16 mouse cellular contexts compared by ENCODE assay signal in genomic region chr3:68758609-68759008, GRCm38 (mm10).
DNase-seq lines count a peak whose midpoint lies in the region; ATAC-seq and TF ChIP-seq lines count a peak whose summit lies in the region.
"Had no signal": no experiment of that assay in that cellular context is flagged by ENCODE, and none has a peak within 500 bp of the region (broad histone marks: within the 10 kb centered on the region; RNA-seq: fewer than 3 reads in every experiment).

No protein-coding gene starts in this region.

- H3K4me3 ChIP-seq in forebrain, postnatal 0 days (ENCODE audit: low read depth, low read length) = no peak overlapping the region
- H3K4me3 ChIP-seq in forebrain, embryonic 16.5 days (replicated peaks; ENCODE audit: low read length) = no peak overlapping the region
- no peak overlapping the region for H3K4me3 ChIP-seq in intestine, embryonic 14.5 days (ENCODE audit: low read depth, low read length)
- H3K4me3 ChIP-seq in intestine, embryonic 16.5 days (ENCODE audit: low read length) = no peak overlapping the region
- no peak overlapping the region for H3K4me3 ChIP-seq in lung, adult 2 months (replicated peaks; ENCODE audit: extremely low read depth, low read depth, low read length)
- H3K4me3 ChIP-seq: embryonic facial prominence, embryonic 13.5 days; liver, embryonic 12.5 days; lung, embryonic 15.5 days; midbrain, embryonic 15.5 days had no signal

- DNase-seq in forebrain, postnatal 0 days = no peak
- DNase-seq in intestine, embryonic 14.5 days (ENCODE audit: low spot score) = peak; percentile 10
- DNase-seq in lung, postnatal 25 days (ENCODE audit: low spot score) = peak; percentile 11
- no peak for DNase-seq in lung, adult 2 months
- DNase-seq in naive thymus-derived CD4-positive, alpha-beta T cell, adult 2 months (ENCODE audit: low read depth) = peak; percentile 63
- DNase-seq in spleen, postnatal 4 days (ENCODE audit: low spot score in 2 of 2) = no peak
- DNase-seq: cerebellum, adult 8-10 months; gastrocnemius, postnatal 14 days; thymus, adult 18-20 months had no signal

- H3K36me3 ChIP-seq in forebrain, postnatal 0 days (ENCODE audit: insufficient read depth) = no peaks in the 10 kb centered on the region
- no peaks in the 10 kb centered on the region for H3K36me3 ChIP-seq in forebrain, embryonic 16.5 days (ENCODE audit: control insufficient read depth, insufficient read depth)
- no peaks in the 10 kb centered on the region for H3K36me3 ChIP-seq in intestine, embryonic 14.5 days (ENCODE audit: control insufficient read depth, insufficient read depth, low read length)
- H3K36me3 ChIP-seq in intestine, embryonic 16.5 days (ENCODE audit: control insufficient read depth, insufficient read depth, low read length) = no peaks in the 10 kb centered on the region
- H3K36me3 ChIP-seq: embryonic facial prominence, embryonic 13.5 days; liver, embryonic 12.5 days; lung, embryonic 15.5 days; midbrain, embryonic 15.5 days had no signal

- no peak overlapping the region for H3K4me2 ChIP-seq in forebrain, postnatal 0 days (ENCODE audit: low read depth)
- no peak overlapping the region for H3K4me2 ChIP-seq in forebrain, embryonic 16.5 days (ENCODE audit: low read length)
- no peak overlapping the region for H3K4me2 ChIP-seq in intestine, embryonic 14.5 days (ENCODE audit: low read length)
- no peak overlapping the region for H3K4me2 ChIP-seq in intestine, embryonic 16.5 days (ENCODE audit: low read depth, low read length)
- H3K4me2 ChIP-seq: embryonic facial prominence, embryonic 13.5 days; liver, embryonic 12.5 days; lung, embryonic 15.5 days; midbrain, embryonic 15.5 days had no signal

- no peaks in the 10 kb centered on the region for H3K4me1 ChIP-seq in forebrain, postnatal 0 days (ENCODE audit: insufficient read depth)
- no peaks in the 10 kb centered on the region for H3K4me1 ChIP-seq in forebrain, embryonic 16.5 days (replicated peaks; ENCODE audit: control insufficient read depth, insufficient read depth, low read length)
- peaks cover 5% of the 10 kb centered on the region for H3K4me1 ChIP-seq in intestine, embryonic 14.5 days (replicated peaks; ENCODE audit: control insufficient read depth, insufficient read depth, low read length)
- H3K4me1 ChIP-seq in intestine, embryonic 16.5 days (ENCODE audit: control insufficient read depth, insufficient read depth, low read length) = peaks cover 6% of the 10 kb centered on the region
- peaks cover 3% of the 10 kb centered on the region; the same call in 1 of the 2 replicates for H3K4me1 ChIP-seq in lung, adult 2 months (ENCODE audit: control insufficient read depth, insufficient read depth, low read length)
- H3K4me1 ChIP-seq: embryonic facial prominence, embryonic 13.5 days; midbrain, embryonic 15.5 days had no signal

- no peaks in the 10 kb centered on the region for H3K27me3 ChIP-seq in forebrain, postnatal 0 days (ENCODE audit: insufficient read depth, low read length)
- no peaks in the 10 kb centered on the region for H3K27me3 ChIP-seq in forebrain, embryonic 16.5 days (replicated peaks; ENCODE audit: control insufficient read depth, insufficient read depth, low read length)
- no peaks in the 10 kb centered on the region for H3K27me3 ChIP-seq in intestine, embryonic 14.5 days (replicated peaks; ENCODE audit: control insufficient read depth, insufficient read depth, low read length)
- no peaks in the 10 kb centered on the region for H3K27me3 ChIP-seq in intestine, embryonic 16.5 days (replicated peaks; ENCODE audit: control insufficient read depth, insufficient read depth, low read length)
- H3K27me3 ChIP-seq: embryonic facial prominence, embryonic 13.5 days; liver, embryonic 12.5 days; lung, embryonic 15.5 days; midbrain, embryonic 15.5 days had no signal

- TF ChIP-seq POLR2A in lung, adult 2 months (IDR thresholded peaks at IDR 0.05; ENCODE audit: borderline replicate concordance, extremely low read depth, low read depth, low read length) = no peak

- no peak for TF ChIP-seq CTCF in forebrain, postnatal 0 days (IDR thresholded peaks at IDR 0.05; ENCODE audit: low read depth)
- TF ChIP-seq CTCF in lung, adult 2 months (IDR thresholded peaks at IDR 0.05; ENCODE audit: insufficient read depth, low read length) = no peak

- no peaks in the 10 kb centered on the region for H3K9me3 ChIP-seq in forebrain, postnatal 0 days (ENCODE audit: low read length)
- no peaks in the 10 kb centered on the region for H3K9me3 ChIP-seq in forebrain, embryonic 16.5 days (ENCODE audit: control insufficient read depth, low read length)
- no peaks in the 10 kb centered on the region for H3K9me3 ChIP-seq in intestine, embryonic 14.5 days (ENCODE audit: control insufficient read depth, low read length)
- no peaks in the 10 kb centered on the region for H3K9me3 ChIP-seq in intestine, embryonic 16.5 days (ENCODE audit: control insufficient read depth, low read length)
- H3K9me3 ChIP-seq: embryonic facial prominence, embryonic 13.5 days; liver, embryonic 12.5 days; lung, embryonic 15.5 days; midbrain, embryonic 15.5 days had no signal

- ATAC-seq in forebrain, postnatal 0 days = no peak
- ATAC-seq in forebrain, embryonic 16.5 days = no peak
- no peak for ATAC-seq in intestine, embryonic 14.5 days (replicated peaks; ENCODE audit: low FRiP score, low TSS enrichment, low read depth)
- no peak for ATAC-seq in intestine, embryonic 16.5 days
- ATAC-seq: hindbrain, embryonic 16.5 days; midbrain, embryonic 15.5 days had no signal

- H3K9ac ChIP-seq in forebrain, postnatal 0 days = no peak overlapping the region
- H3K9ac ChIP-seq in forebrain, embryonic 16.5 days (replicated peaks; ENCODE audit: low read depth, low read length) = no peak overlapping the region
- H3K9ac ChIP-seq in intestine, embryonic 14.5 days (ENCODE audit: low read length) = no peak overlapping the region
- no peak overlapping the region for H3K9ac ChIP-seq in intestine, embryonic 16.5 days (ENCODE audit: low read depth, low read length)
- H3K9ac ChIP-seq: embryonic facial prominence, embryonic 13.5 days; liver, embryonic 12.5 days; lung, embryonic 15.5 days; midbrain, embryonic 15.5 days had no signal

- H3K27ac ChIP-seq in forebrain, postnatal 0 days (ENCODE audit: low read depth, low read length) = 0 out of 2 replicates have a peak overlapping the region, but pooled peaks have one; percentile 29
- H3K27ac ChIP-seq in forebrain, embryonic 16.5 days (ENCODE audit: low read length) = no peak overlapping the region
- no peak overlapping the region for H3K27ac ChIP-seq in intestine, embryonic 14.5 days (ENCODE audit: low read depth)
- no peak overlapping the region for H3K27ac ChIP-seq in intestine, embryonic 16.5 days (ENCODE audit: low read length)
- H3K27ac ChIP-seq: embryonic facial prominence, embryonic 13.5 days; liver, embryonic 12.5 days; midbrain, embryonic 15.5 days had no signal

Comparison
In these comparisons a context has a peak if more than half of its experiments do, and no peak if none do; other contexts are left out.
1. DNase-seq: peak in intestine, embryonic 14.5 days (single experiment), lung, postnatal 25 days (single experiment) and naive thymus-derived CD4-positive, alpha-beta T cell, adult 2 months (single experiment); none in forebrain, postnatal 0 days (single experiment), lung, adult 2 months (single experiment) and spleen, postnatal 4 days (0 of 2).